In genomic region chr1:182138172-182138571, GRCm38 (mm10) we compare ENCODE assay signal across 24 mouse cellular contexts. TPM values are rescaled to one million over a fixed set of nuclear protein-coding genes. Genes with fewer than 3 reads are reported as not detected.
DNase-seq lines count a peak whose midpoint lies in the region; ATAC-seq and TF ChIP-seq lines count a peak whose summit lies in the region.
"Had no signal": no experiment of that assay in that cellular context is flagged by ENCODE, and none has a peak within 500 bp of the region (broad histone marks: within the 10 kb centered on the region; RNA-seq: fewer than 3 reads in every experiment).

No protein-coding gene starts in this region.

- H3K9ac ChIP-seq in kidney, postnatal 0 days (ENCODE audit: low read depth, low read length) = no peak overlapping the region
- H3K9ac ChIP-seq in kidney, embryonic 14.5 days (ENCODE audit: low read depth, low read length) = no peak overlapping the region
- H3K9ac ChIP-seq in ES-Bruce4 (ENCODE audit: low read depth, poor library complexity, severe bottlenecking) = no peak overlapping the region
- H3K9ac ChIP-seq: embryonic facial prominence, embryonic 15.5 days; hindbrain, embryonic 15.5 days; liver, embryonic 15.5 days; midbrain, embryonic 12.5 days had no signal

- no peaks in the 10 kb centered on the region for H3K9me3 ChIP-seq in kidney, postnatal 0 days (replicated peaks; ENCODE audit: low read length)
- no peaks in the 10 kb centered on the region for H3K9me3 ChIP-seq in kidney, embryonic 14.5 days (ENCODE audit: control insufficient read depth, low read length)
- H3K9me3 ChIP-seq in E14TG2a.4 (ENCODE audit: low read length) (no peaks in the 10 kb centered on the region), ES-Bruce4 (replicated peaks; ENCODE audit: control insufficient read depth, insufficient read depth, low read length, poor library complexity, severe bottlenecking) (no peaks in the 10 kb centered on the region)
- H3K9me3 ChIP-seq: embryonic facial prominence, embryonic 15.5 days; heart, embryonic 10.5 days; hindbrain, embryonic 15.5 days; liver, embryonic 15.5 days; midbrain, embryonic 12.5 days had no signal

- H3K4me2 ChIP-seq in kidney, postnatal 0 days (ENCODE audit: low read length) = no peak overlapping the region
- no peak overlapping the region for H3K4me2 ChIP-seq in kidney, embryonic 14.5 days (replicated peaks; ENCODE audit: low read depth, low read length)
- H3K4me2 ChIP-seq: embryonic facial prominence, embryonic 15.5 days; hindbrain, embryonic 15.5 days; liver, embryonic 15.5 days; midbrain, embryonic 12.5 days had no signal

- WGBS in kidney, postnatal 0 days = 66% methylated on average over 8 of the region's 8 CpGs
- 68% methylated on average over 8 of the region's 8 CpGs for WGBS in kidney, embryonic 14.5 days

- no peaks in the 10 kb centered on the region for H3K4me1 ChIP-seq in kidney, postnatal 0 days (replicated peaks; ENCODE audit: insufficient read depth, low read length)
- no peaks in the 10 kb centered on the region for H3K4me1 ChIP-seq in kidney, embryonic 14.5 days (ENCODE audit: control insufficient read depth, insufficient read depth, low read length)
- H3K4me1 ChIP-seq in E14TG2a.4 (replicated peaks; ENCODE audit: low read depth, low read length) (peaks cover 35% of the 10 kb centered on the region), ES-Bruce4 (ENCODE audit: control insufficient read depth, insufficient read depth, low read length) (no peaks in the 10 kb centered on the region)
- H3K4me1 ChIP-seq: midbrain, embryonic 12.5 days had no signal

- TF ChIP-seq CTCF in kidney, postnatal 0 days (IDR thresholded peaks at IDR 0.05; ENCODE audit: low read depth) = peak; percentile 32; the same call in 1 of the 2 replicates
- peak; percentile 69 for TF ChIP-seq CTCF in E14TG2a.4 (conservative IDR thresholded peaks at IDR 0.05; ENCODE audit: low read length)
- TF ChIP-seq CTCF in ES-Bruce4 (IDR thresholded peaks at IDR 0.05; ENCODE audit: low read depth, low read length) = peak; percentile 68

- ATAC-seq in kidney, postnatal 0 days (replicated peaks; ENCODE audit: low FRiP score, low read depth) = no peak
- ATAC-seq in kidney, embryonic 14.5 days (ENCODE audit: low FRiP score, low TSS enrichment) = no peak
- ATAC-seq in inflammation-experienced regulatory T-cells, adult 6 months = no peak
- no peak for ATAC-seq in erythroblast, adult 5-6 weeks (replicated peaks; ENCODE audit: low FRiP score, poor library complexity, severe bottlenecking)

- H3K4me3 ChIP-seq in kidney, postnatal 0 days (replicated peaks; ENCODE audit: low read depth, low read length) = no peak overlapping the region
- H3K4me3 ChIP-seq in kidney, embryonic 14.5 days (ENCODE audit: low read length) = no peak overlapping the region
- H3K4me3 ChIP-seq in E14TG2a.4 (replicated peaks; ENCODE audit: low read length) = no peak overlapping the region
- no peak overlapping the region for H3K4me3 ChIP-seq in ES-Bruce4 (ENCODE audit: low read depth, low read length)
- H3K4me3 ChIP-seq: embryonic facial prominence, embryonic 15.5 days; heart, embryonic 10.5 days; hindbrain, embryonic 15.5 days; liver, embryonic 15.5 days; midbrain, embryonic 12.5 days; myocyte had no signal

- H3K27me3 ChIP-seq in kidney, postnatal 0 days (ENCODE audit: insufficient read depth, low read length) = 0 out of 2 replicates have a peak, but pooled peaks cover 4% of the 10 kb centered on the region
- no peaks in the 10 kb centered on the region for H3K27me3 ChIP-seq in kidney, embryonic 14.5 days (ENCODE audit: control insufficient read depth, insufficient read depth, low read length)
- H3K27me3 ChIP-seq in E14TG2a.4 (ENCODE audit: insufficient read depth, low read length) (peaks cover 30% of the 10 kb centered on the region), ES-Bruce4 (ENCODE audit: control insufficient read depth, insufficient read depth, low read length, poor library complexity, severe bottlenecking) (no peaks in the 10 kb centered on the region)
- H3K27me3 ChIP-seq: embryonic facial prominence, embryonic 15.5 days; hindbrain, embryonic 15.5 days; liver, embryonic 15.5 days had no signal

- DNase-seq in kidney, postnatal 0 days (ENCODE audit: low spot score) = no peak
- peak; percentile 35 for DNase-seq in induced T-regulatory cell, adult 2 months (ENCODE audit: low read depth)
- DNase-seq: cerebellum, adult 9-10 months; gastrocnemius, postnatal 25 days; heart, postnatal 10 days; kidney, adult 9 months; right cerebral cortex, adult 18-20 months; thymus, adult 2 months had no signal

- TF ChIP-seq POLR2A in ES-Bruce4 (IDR thresholded peaks at IDR 0.05; ENCODE audit: insufficient read depth, low read length) = no peak

- no peak for TF ChIP-seq EP300 in ES-Bruce4 (IDR thresholded peaks at IDR 0.05; ENCODE audit: insufficient read depth, low read depth, low read length)

- no peaks in the 10 kb centered on the region for H3K36me3 ChIP-seq in kidney, postnatal 0 days (ENCODE audit: insufficient read depth, low read length)
- no peaks in the 10 kb centered on the region for H3K36me3 ChIP-seq in kidney, embryonic 14.5 days (ENCODE audit: control insufficient read depth, insufficient read depth, low read length)
- H3K36me3 ChIP-seq in E14TG2a.4 (ENCODE audit: insufficient read depth, low read length) (no peaks in the 10 kb centered on the region), ES-Bruce4 (ENCODE audit: control insufficient read depth, insufficient read depth, low read length, poor library complexity, severe bottlenecking) (no peaks in the 10 kb centered on the region)
- H3K36me3 ChIP-seq: embryonic facial prominence, embryonic 15.5 days; heart, embryonic 10.5 days; hindbrain, embryonic 15.5 days; liver, embryonic 15.5 days; midbrain, embryonic 12.5 days had no signal

- no peak overlapping the region for H3K27ac ChIP-seq in kidney, postnatal 0 days
- H3K27ac ChIP-seq in kidney, embryonic 14.5 days (ENCODE audit: low read depth, low read length) = no peak overlapping the region
- H3K27ac ChIP-seq in ES-Bruce4 (ENCODE audit: insufficient read depth, low read length) = no peak overlapping the region
- H3K27ac ChIP-seq: embryonic facial prominence, embryonic 15.5 days; hindbrain, embryonic 15.5 days; liver, embryonic 15.5 days; midbrain, embryonic 12.5 days had no signal

RNA-seq across cellular contexts. Expression of gene Srp9, which starts 13.6 kb away (rescaled TPM):
- 206 and 225 TPM in 2 replicates for polyA plus RNA-seq in kidney, postnatal 0 days (2015; fragmentation: Nextera tagmentation; extraction: Ambion mirVana)
- 155 and 197 TPM in 2 replicates for polyA plus RNA-seq in kidney, embryonic 14.5 days (2014; fragmentation: Nextera tagmentation; extraction: Ambion mirVana)
- 87.8 and 89.0 TPM in 2 replicates for polyA plus RNA-seq in ES-Bruce4 (2011; ENCODE audit: insufficient read depth, insufficient read length, low read depth, missing spikeins)
- polyA plus RNA-seq in inflammation-experienced regulatory T-cells, adult 6 months (2017; shearing (Covaris generic)) = 100 to 1,000 TPM; 141 to 184 (median 147) TPM
- 33.4 and 50.4 TPM in 2 replicates for total RNA-seq in erythroblast, adult 5-6 weeks (2015; ENCODE audit: low replicate concordance)
- 21.3 and 21.4 TPM in 2 replicates for total RNA-seq in erythroblast, adult 5-6 weeks (2017; ENCODE audit: low replicate concordance)

RNA-seq across cellular contexts. Expression of gene Vmn1r1, which starts 26.1 kb away (rescaled TPM):
- polyA plus RNA-seq in kidney, postnatal 0 days (2015; fragmentation: Nextera tagmentation; extraction: Ambion mirVana) = not detected in 2 replicates
- polyA plus RNA-seq in kidney, embryonic 14.5 days (2014; fragmentation: Nextera tagmentation; extraction: Ambion mirVana) = not detected in 2 replicates
- polyA plus RNA-seq in ES-Bruce4 (2011; ENCODE audit: insufficient read depth, insufficient read length, low read depth, missing spikeins) = not detected in 2 replicates
- polyA plus RNA-seq in inflammation-experienced regulatory T-cells, adult 6 months (2017; shearing (Covaris generic)) = not detected
- not detected in 2 replicates for total RNA-seq in erythroblast, adult 5-6 weeks (2015; ENCODE audit: low replicate concordance)
- total RNA-seq in erythroblast, adult 5-6 weeks (2017; ENCODE audit: low replicate concordance) = not detected in 2 replicates
- total RNA-seq: adrenal gland, postnatal 4 days; gastrocnemius, postnatal 25 days; heart, postnatal 10 days; left cerebral cortex, adult 18-20 months had no signal
- polyA plus RNA-seq: embryonic facial prominence, embryonic 15.5 days; forebrain, embryonic 11.5 days; heart, embryonic 10.5 days; hindbrain, embryonic 15.5 days; limb, embryonic 11.5 days; liver, embryonic 15.5 days; midbrain, embryonic 12.5 days; myocyte; small intestine, adult 2 months; thymus, adult 2 months had no signal
